Mouse (Mus musculus): Measurements from ENCODE around the gene Epb41l3.

- TF ChIP-seq CTCF (IDR thresholded peaks at IDR 0.05; ENCODE audit: extremely low read depth, insufficient read length, insufficient replicate concordance, low read depth, low read length) (no peak), POLR2A (IDR thresholded peaks at IDR 0.05; ENCODE audit: low read depth, low read length) (no peak)
Observed at GRCm38 (mm10) chr17:69103326-69103725, 27.8 kb downstream of the Epb41l3 start.
